Mouse (Mus musculus): Measurements from ENCODE around the gene Zfp831. TPM values are rescaled to one million over a fixed set of nuclear protein-coding genes. Genes with fewer than 3 reads are reported as not detected.

Gene Zfp831
- 0.29 and 0.38 TPM in 2 replicates for polyA plus RNA-seq (2015; fragmentation: Nextera tagmentation; extraction: Ambion mirVana)

GRCm38 (mm10) chr2:174643448-174644144, at the start of gene Zfp831:
Gene Zfp831 (plus strand): TSS chr2:174643534.

Other genes with a start within 250 kb of the Zfp831 start
- 64.9 and 76.8 TPM in 2 replicates for gene Nelfcd, start 227.7 kb upstream of the Zfp831 start, polyA plus RNA-seq (2015; fragmentation: Nextera tagmentation; extraction: Ambion mirVana)
- 90.2 and 128 TPM in 2 replicates for gene Ctsz, start 204.5 kb upstream of the Zfp831 start, polyA plus RNA-seq (2015; fragmentation: Nextera tagmentation; extraction: Ambion mirVana)
- 8.6 and 10.6 TPM in 2 replicates for gene Tubb1, start 192.8 kb upstream of the Zfp831 start, polyA plus RNA-seq (2015; fragmentation: Nextera tagmentation; extraction: Ambion mirVana)
- 495 and 541 TPM in 2 replicates for gene Atp5e, start 179.4 kb upstream of the Zfp831 start, polyA plus RNA-seq (2015; fragmentation: Nextera tagmentation; extraction: Ambion mirVana)
- 96.5 and 108 TPM in 2 replicates for gene Prelid3b, start 170.5 kb upstream of the Zfp831 start, polyA plus RNA-seq (2015; fragmentation: Nextera tagmentation; extraction: Ambion mirVana)
- 28.6 and 41.5 TPM in 2 replicates for gene Edn3, start 117.1 kb downstream of the Zfp831 start, polyA plus RNA-seq (2015; fragmentation: Nextera tagmentation; extraction: Ambion mirVana)